Mouse (Mus musculus) mature B cell (primary cell): ENCODE results near the gene Lin7a.

Source experiments
- in situ Hi-C: fragments of 300-500 bp; cut with MboI; formaldehyde crosslinking; loops from 2 replicates; pipeline ENCODE4 v1.14.3; 2019

Lin7a gene

GRCm38 (mm10) chr10:107323865-107324264 lies 52.4 kb downstream of the Lin7a start:
- in situ Hi-C loops = no loop called here

- in situ Hi-C loops = no loop called here
These were observed 54.1 kb downstream of the Lin7a start for GRCm38 (mm10) chr10:107325558-107325957.

GRCm38 (mm10) chr10:107339524-107339923 lies 68.0 kb downstream of the Lin7a start:
- in situ Hi-C loops = no loop called here

- in situ Hi-C loops = no loop called here
These were observed 69.7 kb downstream of the Lin7a start for GRCm38 (mm10) chr10:107341151-107341550.

- in situ Hi-C loops = no loop called here
These were observed 72.7 kb downstream of the Lin7a start for GRCm38 (mm10) chr10:107344200-107344599.

- in situ Hi-C loops = no loop called here
These were observed 76.4 kb downstream of the Lin7a start for GRCm38 (mm10) chr10:107347842-107348241.

GRCm38 (mm10) chr10:107351696-107352485 lies 80.4 kb downstream of the Lin7a start:
- in situ Hi-C loops = no loop called here

GRCm38 (mm10) chr10:107353483-107353882 lies 82.0 kb downstream of the Lin7a start:
- in situ Hi-C loops = no loop called here

- in situ Hi-C loops = no loop called here
These were observed 87.1 kb downstream of the Lin7a start for GRCm38 (mm10) chr10:107358443-107359040.

GRCm38 (mm10) chr10:107359296-107359695 lies 87.8 kb downstream of the Lin7a start:
- in situ Hi-C loops = no loop called here

- in situ Hi-C loops = no loop called here
These were observed 90.1 kb downstream of the Lin7a start for GRCm38 (mm10) chr10:107361546-107361945.

GRCm38 (mm10) chr10:107362026-107362425 lies 90.5 kb downstream of the Lin7a start:
- in situ Hi-C loops = no loop called here

GRCm38 (mm10) chr10:107363049-107363816 lies 91.7 kb downstream of the Lin7a start:
- in situ Hi-C loops = no loop called here

GRCm38 (mm10) chr10:107377218-107377617 lies 105.7 kb downstream of the Lin7a start:
- in situ Hi-C loops = no loop called here

GRCm38 (mm10) chr10:107381143-107381746 lies 109.8 kb downstream of the Lin7a start:
- in situ Hi-C loops = no loop called here

- in situ Hi-C loops = no loop called here
These were observed 112.3 kb downstream of the Lin7a start for GRCm38 (mm10) chr10:107383825-107384224.

GRCm38 (mm10) chr10:107389505-107389904 lies 118.0 kb downstream of the Lin7a start:
- in situ Hi-C loops = no loop called here

- in situ Hi-C loops = no loop called here
These were observed 133.9 kb downstream of the Lin7a start for GRCm38 (mm10) chr10:107405347-107405746.

GRCm38 (mm10) chr10:107418306-107418705 lies 146.8 kb downstream of the Lin7a start:
- in situ Hi-C loops = no loop called here

GRCm38 (mm10) chr10:107436967-107437366 lies 165.5 kb downstream of the Lin7a start:
- in situ Hi-C loops = no loop called here

- in situ Hi-C loops = no loop called here
These were observed 171.3 kb downstream of the Lin7a start for GRCm38 (mm10) chr10:107442781-107443180.
